Mouse (Mus musculus) forebrain, embryonic 11.5 days (tissue): ENCODE results near the gene Nop2. TPM values are rescaled to one million over a fixed set of nuclear protein-coding genes. Genes with fewer than 3 reads are reported as not detected.
A peak's percentile ranks its signal among the peaks of the same experiment; 100 is the strongest.

Source experiments
- ATAC-seq: fragments of 200-750 bp; cut with Nextera tagmentation; replicated peaks from 2 replicates; pipeline ENCODE4 v1.8.0; 2017; ENCODE audit warnings: moderate TSS enrichment; ENCODE audit not compliant: low FRiP score
- DNase-seq: peaks from one replicate; pipeline ENCODE4 v3.0.0-alpha.2; 2017; ENCODE audit warnings: low spot score
- H3K27ac ChIP-seq: fragments of 300-500 bp; sonication (generic); 2 replicates; pipeline ENCODE4 v1.5.1; 2014; ENCODE audit warnings: low read depth, low read length
- H3K27me3 ChIP-seq: fragments of 300-500 bp; sonication (generic); 2 replicates; pipeline ENCODE4 v1.6.1; 2014; ENCODE audit warnings: mild to moderate bottlenecking, low read length, mixed read lengths; ENCODE audit not compliant: control insufficient read depth, insufficient read depth
- H3K36me3 ChIP-seq: fragments of 300-500 bp; sonication (generic); 2 replicates; pipeline ENCODE4 v1.6.1; 2014; ENCODE audit warnings: mild to moderate bottlenecking, low read length, moderate library complexity, mixed read lengths; ENCODE audit not compliant: control insufficient read depth, insufficient read depth
- H3K4me1 ChIP-seq: fragments of 300-500 bp; sonication (generic); replicated peaks from 2 replicates; pipeline ENCODE4 v1.6.1; 2014; ENCODE audit warnings: low read length, mixed read lengths; ENCODE audit not compliant: control insufficient read depth, insufficient read depth
- H3K4me2 ChIP-seq: fragments of 300-500 bp; sonication (generic); 2 replicates; pipeline ENCODE4 v1.6.1; 2014; ENCODE audit warnings: low read depth, mild to moderate bottlenecking, low read length, moderate library complexity, mixed read lengths; ENCODE audit not compliant: severe bottlenecking
- H3K4me3 ChIP-seq: fragments of 300-500 bp; sonication (generic); 2 replicates; pipeline ENCODE4 v1.5.1; 2014; ENCODE audit warnings: low read depth, low read length
- H3K9ac ChIP-seq: fragments of 300-500 bp; sonication (generic); 2 replicates; pipeline ENCODE4 v1.6.1; 2014; ENCODE audit warnings: low read length
- H3K9me3 ChIP-seq: fragments of 300-500 bp; sonication (generic); 2 replicates; pipeline ENCODE4 v1.6.1; 2016; ENCODE audit warnings: low read length, mixed read lengths; ENCODE audit not compliant: control insufficient read depth
- WGBS: fragments of 180-500 bp; shearing (Covaris S2); extraction: QIAGEN DNeasy Blood & Tissue Kit; methylation state at CpG from one replicate; pipeline ENCODE4 v1.1.7; 2014; 5-methylcytosine and 5-hydroxymethylcytosine counted together
- polyA plus RNA-seq: library from polyadenylated mRNA; unstranded; fragments of >200 nt; fragmentation: Nextera tagmentation; extraction: Ambion mirVana; gene quantifications from 2 replicates; pipeline ENCODE4 v1.2.1, GENCODE M21; 2014

Gene Nop2
- polyA plus RNA-seq, 1 experiment from 2014 or later = 65.4 TPM

- WGBS = 87% methylated on average over 20 of the region's 20 CpGs
- Histone ChIP-seq H3K27me3 (no peaks in the 10 kb centered on the region), H3K4me1 (peaks cover 4% of the 10 kb centered on the region; the same call in 1 of the 2 replicates), H3K27ac (no peak overlapping the region), H3K4me2 (no peak overlapping the region), H3K4me3 (no peak overlapping the region), H3K36me3 (peaks cover 20% of the 10 kb centered on the region), H3K9me3 (no peaks in the 10 kb centered on the region), H3K9ac (no peak overlapping the region)
- ATAC-seq (no peak), DNase-seq (no peak)
Observed at GRCm38 (mm10) chr6:125129710-125130402, 1.9 kb upstream of the Nop2 start.

GRCm38 (mm10) chr6:125132470-125132869 is 761 bp downstream of the Nop2 start:
- 11% methylated on average over 11 of the region's 11 CpGs for WGBS
- Histone ChIP-seq H3K4me3 (peak overlapping the region; percentile 51), H3K9me3 (no peaks in the 10 kb centered on the region), H3K27ac (no peak overlapping the region), H3K36me3 (peaks cover 26% of the 10 kb centered on the region), H3K9ac (peak overlapping the region; percentile 77), H3K4me1 (peaks cover 4% of the 10 kb centered on the region; the same call in 1 of the 2 replicates), H3K4me2 (peak overlapping the region; percentile 82), H3K27me3 (no peaks in the 10 kb centered on the region)
- no peak for DNase-seq
- ATAC-seq = no peak

- 88% methylated on average over 19 of the region's 19 CpGs for WGBS
- H3K36me3 ChIP-seq = peaks cover 46% of the 10 kb centered on the region
Observed at GRCm38 (mm10) chr6:125137002-125137671, 5.4 kb downstream of the Nop2 start.

GRCm38 (mm10) chr6:125139747-125140146 is 8.0 kb downstream of the Nop2 start:
- WGBS = 92% methylated on average over 7 of the region's 7 CpGs
- H3K9me3 ChIP-seq = no peaks in the 10 kb centered on the region
- no peak overlapping the region for H3K4me3 ChIP-seq
- no peak overlapping the region for H3K4me2 ChIP-seq
- DNase-seq (no peak), ATAC-seq (no peak)
- 0 out of 2 replicates have a peak, but pooled peaks cover 4% of the 10 kb centered on the region for H3K4me1 ChIP-seq
- no peak overlapping the region for H3K27ac ChIP-seq
- H3K36me3 ChIP-seq = peaks cover 40% of the 10 kb centered on the region
- no peaks in the 10 kb centered on the region for H3K27me3 ChIP-seq
- H3K9ac ChIP-seq = no peak overlapping the region

More at GRCm38 (mm10) chr6:125137002-125137671, 5.4 kb downstream of the Nop2 start:
- no peak for ATAC-seq
- Histone ChIP-seq H3K9ac (no peak overlapping the region), H3K4me3 (no peak overlapping the region), H3K27me3 (no peaks in the 10 kb centered on the region), H3K4me1 (peaks cover 2% of the 10 kb centered on the region; the same call in 1 of the 2 replicates), H3K9me3 (no peaks in the 10 kb centered on the region), H3K4me2 (no peak overlapping the region), H3K27ac (no peak overlapping the region)
- DNase-seq = peak; percentile 64

GRCm38 (mm10) chr6:125142436-125142835 is 10.7 kb downstream of the Nop2 start:
- ATAC-seq (no peak), DNase-seq (no peak)
- H3K27me3 ChIP-seq = no peaks in the 10 kb centered on the region
- H3K9ac ChIP-seq = no peak overlapping the region
- H3K27ac ChIP-seq = no peak overlapping the region
- no peak overlapping the region for H3K4me3 ChIP-seq
- no peak overlapping the region for H3K4me2 ChIP-seq
- peaks cover 12% of the 10 kb centered on the region for H3K4me1 ChIP-seq
- H3K9me3 ChIP-seq = no peaks in the 10 kb centered on the region
- peaks cover 27% of the 10 kb centered on the region; the same call in 1 of the 2 replicates for H3K36me3 ChIP-seq
- WGBS = 93% methylated on average over 8 of the region's 8 CpGs

- Histone ChIP-seq H3K27ac (no peak overlapping the region), H3K27me3 (no peaks in the 10 kb centered on the region), H3K9me3 (no peaks in the 10 kb centered on the region), H3K4me1 (peaks cover 12% of the 10 kb centered on the region), H3K36me3 (peaks cover 26% of the 10 kb centered on the region; the same call in 1 of the 2 replicates), H3K9ac (no peak overlapping the region), H3K4me3 (no peak overlapping the region), H3K4me2 (no peak overlapping the region)
- ATAC-seq (no peak), DNase-seq (no peak)
- WGBS = 85% methylated on average over 3 of the region's 3 CpGs
Observed at GRCm38 (mm10) chr6:125143128-125143527, 11.4 kb downstream of the Nop2 start.

GRCm38 (mm10) chr6:125143904-125144303 is 12.2 kb downstream of the Nop2 start:
- Histone ChIP-seq H3K36me3 (peaks cover 21% of the 10 kb centered on the region; the same call in 1 of the 2 replicates), H3K27ac (no peak overlapping the region), H3K4me3 (no peak overlapping the region), H3K4me1 (peaks cover 12% of the 10 kb centered on the region), H3K9me3 (no peaks in the 10 kb centered on the region), H3K27me3 (no peaks in the 10 kb centered on the region), H3K9ac (no peak overlapping the region), H3K4me2 (no peak overlapping the region)
- ATAC-seq (no peak), DNase-seq (no peak)
- WGBS = 89% methylated on average over 9 of the region's 9 CpGs

GRCm38 (mm10) chr6:125145001-125145400 is 13.3 kb downstream of the Nop2 start, which contains the start of gene Iffo1:
Gene Iffo1, plus strand, starts transcription at chr6:125145241.
- no peaks in the 10 kb centered on the region for H3K9me3 ChIP-seq
- no peaks in the 10 kb centered on the region for H3K27me3 ChIP-seq
- DNase-seq (peak; percentile 92), ATAC-seq (peak; percentile 96)
- peak within 1 kb of the TSS; percentile 87 for H3K9ac ChIP-seq
- peak within 1 kb of the TSS; percentile 90 for H3K27ac ChIP-seq
- peaks cover 12% of the 10 kb centered on the region for H3K4me1 ChIP-seq
- H3K36me3 ChIP-seq = peaks cover 14% of the 10 kb centered on the region; the same call in 1 of the 2 replicates
- H3K4me3 ChIP-seq = peak within 1 kb of the TSS; percentile 73
- H3K4me2 ChIP-seq = peak within 1 kb of the TSS; percentile 75
- WGBS = under 1% methylated on average over 16 of the region's 16 CpGs
